Mouse (Mus musculus): ENCODE measurements at regions not wholly inside any gene's neighbourhood (a gene's known extent, or its start where the extent isn't known, plus 50 kb on each side); places are given as distances from the start of the nearest gene placed in this dataset.
A peak's percentile ranks its signal among the peaks of the same experiment; 100 is the strongest.

- 13% methylated on average over 10 of the region's 10 CpGs for WGBS
- H3K4me3 ChIP-seq (ENCODE audit: low read depth, low read length) = peak overlapping the region; percentile 19
- DNase-seq (ENCODE audit: low spot score) (no peak), ATAC-seq (ENCODE audit: low read depth) (no peak)
- no peak overlapping the region for H3K27ac ChIP-seq (replicated peaks; ENCODE audit: low read depth, low read length)
- H3K9ac ChIP-seq (ENCODE audit: low read depth, low read length) = peak overlapping the region; percentile 5; the same call in 1 of the 2 replicates
- H3K4me1 ChIP-seq (ENCODE audit: control insufficient read depth, insufficient read depth, low read length) = 0 out of 2 replicates have a peak, but pooled peaks cover 4% of the 10 kb centered on the region
- H3K27me3 ChIP-seq (replicated peaks; ENCODE audit: control insufficient read depth, insufficient read depth, low read length) = peaks cover 8% of the 10 kb centered on the region; the same call in 1 of the 2 replicates
- peak overlapping the region; percentile 48 for H3K4me2 ChIP-seq (ENCODE audit: low read depth, low read length)
- H3K36me3 ChIP-seq (ENCODE audit: control insufficient read depth, insufficient read depth, low read length) = no peaks in the 10 kb centered on the region
- H3K9me3 ChIP-seq (ENCODE audit: control insufficient read depth, low read length) = no peaks in the 10 kb centered on the region
Observed at GRCm38 (mm10) chr11:85989536-85989935, 103.3 kb downstream of the Tbx4 start.

GRCm38 (mm10) chr11:85989940-85990493 lies 103.8 kb downstream of the Tbx4 start:
- Histone ChIP-seq H3K36me3 (ENCODE audit: control insufficient read depth, insufficient read depth, low read length) (no peaks in the 10 kb centered on the region), H3K27ac (replicated peaks; ENCODE audit: low read depth, low read length) (no peak overlapping the region), H3K27me3 (replicated peaks; ENCODE audit: control insufficient read depth, insufficient read depth, low read length) (peaks cover 8% of the 10 kb centered on the region; the same call in 1 of the 2 replicates), H3K9ac (ENCODE audit: low read depth, low read length) (peak overlapping the region; percentile 5; the same call in 1 of the 2 replicates), H3K9me3 (ENCODE audit: control insufficient read depth, low read length) (no peaks in the 10 kb centered on the region), H3K4me1 (ENCODE audit: control insufficient read depth, insufficient read depth, low read length) (0 out of 2 replicates have a peak, but pooled peaks cover 4% of the 10 kb centered on the region), H3K4me2 (ENCODE audit: low read depth, low read length) (peak overlapping the region; percentile 48), H3K4me3 (ENCODE audit: low read depth, low read length) (peak overlapping the region; percentile 19)
- peak; percentile 67 for DNase-seq (ENCODE audit: low spot score)
- ATAC-seq (ENCODE audit: low read depth) = peak; percentile 60
- WGBS = 15% methylated on average over 11 of the region's 12 CpGs

GRCm38 (mm10) chr11:85995318-85996095 lies 109.3 kb downstream of the Tbx4 start:
- no peaks in the 10 kb centered on the region for H3K36me3 ChIP-seq (ENCODE audit: control insufficient read depth, insufficient read depth, low read length)
- no peak overlapping the region for H3K27ac ChIP-seq (replicated peaks; ENCODE audit: low read depth, low read length)
- 18% methylated on average over 29 of the region's 29 CpGs for WGBS
- peak overlapping the region; percentile 60 for H3K4me2 ChIP-seq (ENCODE audit: low read depth, low read length)
- 0 out of 2 replicates have a peak, but pooled peaks cover 8% of the 10 kb centered on the region for H3K27me3 ChIP-seq (replicated peaks; ENCODE audit: control insufficient read depth, insufficient read depth, low read length)
- ATAC-seq (ENCODE audit: low read depth) = peak; percentile 81; the same call in 1 of the 2 replicates
- peak overlapping the region; percentile 32 for H3K4me3 ChIP-seq (ENCODE audit: low read depth, low read length)
- peak overlapping the region; percentile 20 for H3K9ac ChIP-seq (ENCODE audit: low read depth, low read length)
- DNase-seq (ENCODE audit: low spot score) = peak; percentile 89
- no peaks in the 10 kb centered on the region for H3K9me3 ChIP-seq (ENCODE audit: control insufficient read depth, low read length)
- H3K4me1 ChIP-seq (ENCODE audit: control insufficient read depth, insufficient read depth, low read length) = no peaks in the 10 kb centered on the region

DNA sequence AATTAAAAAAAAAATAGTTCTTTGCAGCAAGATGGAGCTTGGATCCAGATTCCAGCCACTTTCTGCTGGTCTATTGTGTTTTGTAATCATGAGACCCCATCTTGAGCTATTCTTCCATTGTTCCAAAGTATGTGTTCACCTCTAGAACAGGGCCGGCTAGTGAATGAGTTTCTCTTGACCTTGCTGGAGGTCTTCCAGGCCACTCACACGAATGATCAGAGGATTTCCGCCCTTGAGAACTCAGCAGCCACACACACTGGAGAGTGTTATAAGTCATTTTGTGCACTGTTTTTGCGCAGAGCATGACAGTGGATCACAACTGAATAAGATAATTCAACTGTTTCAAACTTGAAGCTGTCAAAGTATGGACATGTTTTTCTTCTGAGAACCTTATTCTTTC lies 110.5 kb downstream of the Tbx4 start:
- H3K9ac ChIP-seq (ENCODE audit: low read depth, low read length) = no peak overlapping the region
- no peak overlapping the region for H3K27ac ChIP-seq (replicated peaks; ENCODE audit: low read depth, low read length)
- ATAC-seq (ENCODE audit: low read depth) (no peak), DNase-seq (ENCODE audit: low spot score) (no peak)
- H3K36me3 ChIP-seq (ENCODE audit: control insufficient read depth, insufficient read depth, low read length) = no peaks in the 10 kb centered on the region
- no peaks in the 10 kb centered on the region for H3K4me1 ChIP-seq (ENCODE audit: control insufficient read depth, insufficient read depth, low read length)
- H3K4me2 ChIP-seq (ENCODE audit: low read depth, low read length) = no peak overlapping the region
- no peaks in the 10 kb centered on the region for H3K27me3 ChIP-seq (replicated peaks; ENCODE audit: control insufficient read depth, insufficient read depth, low read length)
- WGBS = 81% methylated on average over 4 of the region's 4 CpGs
- no peaks in the 10 kb centered on the region for H3K9me3 ChIP-seq (ENCODE audit: control insufficient read depth, low read length)
- H3K4me3 ChIP-seq (ENCODE audit: low read depth, low read length) = no peak overlapping the region

DNA sequence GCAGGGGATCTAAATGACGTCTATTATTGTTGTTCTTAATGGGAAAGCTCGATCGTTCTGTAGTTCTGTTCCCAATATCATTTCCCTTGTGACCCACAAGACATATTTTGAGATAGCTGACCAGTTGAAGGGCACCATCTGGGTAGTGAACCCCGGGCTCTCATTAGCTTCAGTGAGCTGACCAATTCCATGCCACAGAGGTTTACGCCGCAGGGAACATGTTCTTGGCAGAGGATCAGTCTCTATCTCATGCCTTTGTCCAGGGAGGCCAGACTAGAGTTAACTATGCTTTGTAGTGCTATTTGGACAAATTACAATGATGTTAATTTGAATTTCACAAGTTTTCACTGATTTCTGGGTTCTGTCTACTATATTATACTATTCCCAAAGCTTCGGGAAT lies 117.1 kb downstream of the Tbx4 start:
- Histone ChIP-seq H3K27ac (replicated peaks; ENCODE audit: low read depth, low read length) (no peak overlapping the region), H3K9me3 (ENCODE audit: control insufficient read depth, low read length) (no peaks in the 10 kb centered on the region), H3K9ac (ENCODE audit: low read depth, low read length) (no peak overlapping the region), H3K36me3 (ENCODE audit: control insufficient read depth, insufficient read depth, low read length) (no peaks in the 10 kb centered on the region), H3K4me2 (ENCODE audit: low read depth, low read length) (no peak overlapping the region), H3K27me3 (replicated peaks; ENCODE audit: control insufficient read depth, insufficient read depth, low read length) (no peaks in the 10 kb centered on the region), H3K4me1 (ENCODE audit: control insufficient read depth, insufficient read depth, low read length) (no peaks in the 10 kb centered on the region), H3K4me3 (ENCODE audit: low read depth, low read length) (no peak overlapping the region)
- no peak for ATAC-seq (ENCODE audit: low read depth)
- 78% methylated on average over 7 of the region's 7 CpGs for WGBS
- no peak for DNase-seq (ENCODE audit: low spot score)

DNA sequence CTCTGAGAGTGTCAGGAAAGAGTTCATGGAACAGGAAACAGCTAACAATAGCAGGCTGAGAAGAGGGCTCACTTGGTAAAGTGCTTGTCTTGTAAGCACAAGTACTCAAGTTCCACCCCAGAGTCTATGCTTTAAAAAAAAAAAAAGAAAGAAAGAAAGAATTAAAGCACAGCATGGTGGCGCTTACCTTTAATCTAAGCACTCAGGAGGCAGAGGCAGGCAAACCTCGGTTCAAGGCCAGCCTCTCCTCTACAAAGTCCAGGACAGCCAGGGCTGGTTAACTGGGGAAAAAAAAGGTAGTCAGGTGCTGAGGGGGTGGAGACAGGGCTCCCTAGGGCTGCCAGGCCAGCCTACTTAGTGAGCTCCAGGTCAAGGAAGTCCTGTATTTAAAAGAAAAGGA lies 119.1 kb downstream of the Tbx4 start:
- Histone ChIP-seq H3K36me3 (ENCODE audit: control insufficient read depth, insufficient read depth, low read length) (no peaks in the 10 kb centered on the region), H3K9me3 (ENCODE audit: control insufficient read depth, low read length) (no peaks in the 10 kb centered on the region), H3K4me1 (ENCODE audit: control insufficient read depth, insufficient read depth, low read length) (no peaks in the 10 kb centered on the region), H3K4me3 (ENCODE audit: low read depth, low read length) (no peak overlapping the region), H3K27me3 (replicated peaks; ENCODE audit: control insufficient read depth, insufficient read depth, low read length) (no peaks in the 10 kb centered on the region), H3K27ac (replicated peaks; ENCODE audit: low read depth, low read length) (no peak overlapping the region), H3K4me2 (ENCODE audit: low read depth, low read length) (no peak overlapping the region), H3K9ac (ENCODE audit: low read depth, low read length) (no peak overlapping the region)
- no peak for DNase-seq (ENCODE audit: low spot score)
- no peak for ATAC-seq (ENCODE audit: low read depth)
- WGBS = 80% methylated on average over 2 of the region's 2 CpGs

- Histone ChIP-seq H3K4me3 (ENCODE audit: low read depth, low read length) (no peak overlapping the region), H3K9ac (ENCODE audit: low read depth, low read length) (no peak overlapping the region), H3K4me1 (ENCODE audit: control insufficient read depth, insufficient read depth, low read length) (no peaks in the 10 kb centered on the region), H3K9me3 (ENCODE audit: control insufficient read depth, low read length) (no peaks in the 10 kb centered on the region), H3K27me3 (replicated peaks; ENCODE audit: control insufficient read depth, insufficient read depth, low read length) (no peaks in the 10 kb centered on the region), H3K36me3 (ENCODE audit: control insufficient read depth, insufficient read depth, low read length) (no peaks in the 10 kb centered on the region), H3K27ac (replicated peaks; ENCODE audit: low read depth, low read length) (no peak overlapping the region), H3K4me2 (ENCODE audit: low read depth, low read length) (no peak overlapping the region)
- no peak for ATAC-seq (ENCODE audit: low read depth)
- 80% methylated on average over 9 of the region's 9 CpGs for WGBS
- DNase-seq (ENCODE audit: low spot score) = no peak
Observed at GRCm38 (mm10) chr11:86005899-86006445, 119.8 kb downstream of the Tbx4 start.

GRCm38 (mm10) chr11:86006859-86007258 lies 120.6 kb downstream of the Tbx4 start:
- Histone ChIP-seq H3K27ac (replicated peaks; ENCODE audit: low read depth, low read length) (no peak overlapping the region), H3K9me3 (ENCODE audit: control insufficient read depth, low read length) (no peaks in the 10 kb centered on the region), H3K4me2 (ENCODE audit: low read depth, low read length) (no peak overlapping the region), H3K4me1 (ENCODE audit: control insufficient read depth, insufficient read depth, low read length) (no peaks in the 10 kb centered on the region), H3K9ac (ENCODE audit: low read depth, low read length) (no peak overlapping the region), H3K36me3 (ENCODE audit: control insufficient read depth, insufficient read depth, low read length) (no peaks in the 10 kb centered on the region), H3K27me3 (replicated peaks; ENCODE audit: control insufficient read depth, insufficient read depth, low read length) (no peaks in the 10 kb centered on the region), H3K4me3 (ENCODE audit: low read depth, low read length) (no peak overlapping the region)
- ATAC-seq (ENCODE audit: low read depth) (no peak), DNase-seq (ENCODE audit: low spot score) (no peak)
- WGBS = 69% methylated on average over 4 of the region's 4 CpGs

Measured in embryonic facial prominence, embryonic 14.5 days (tissue).